Mouse (Mus musculus) T-helper 2 cell (primary cell): ENCODE results near the gene Prokr2.
"Not testable (repeated sequence)": the region's sequence is repeated elsewhere in the genome, so short reads cannot be mapped to it uniquely, and the experiment has no call there.

ENCODE experiments used
- in situ Hi-C: fragments of 300-600 bp; cut with MboI, MseI; formaldehyde crosslinking; loops from one replicate; pipeline ENCODE4 v1.15.1; 2025; ENCODE audit warnings: high pct_unique_total_duplicates

Gene Prokr2

GRCm38 (mm10) chr2:132341293-132341692, 44.0 kb downstream of the Prokr2 start:
- in situ Hi-C loops = no loop called here

DNA sequence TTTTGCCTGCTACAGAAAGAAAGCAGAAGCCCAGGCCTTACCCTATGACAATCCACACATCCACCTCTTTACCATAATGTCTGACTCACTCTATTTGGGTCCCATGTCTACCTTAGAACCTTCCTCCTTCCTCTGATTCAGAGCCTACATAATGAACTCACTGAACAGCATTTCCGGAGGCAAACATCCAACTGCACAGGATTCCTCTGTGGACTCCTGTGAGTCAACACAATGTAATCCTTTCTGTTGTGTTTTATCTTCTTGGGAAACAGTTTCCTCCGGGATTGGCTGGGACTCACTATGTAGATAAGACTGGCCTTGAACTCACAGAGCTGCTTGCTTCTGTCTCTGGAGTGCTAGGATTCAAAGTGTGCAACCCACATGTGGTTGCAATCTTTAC, 44.9 kb downstream of the Prokr2 start:
- in situ Hi-C loops = no loop called here

- in situ Hi-C loops = no loop called here
Measured at GRCm38 (mm10) chr2:132337202-132337601, 48.0 kb downstream of the Prokr2 start.

GRCm38 (mm10) chr2:132323541-132323940, 61.7 kb downstream of the Prokr2 start:
- in situ Hi-C loops = loop anchor here (5.0 kb wide), 1 partner anchor 179 kb away; no protein-coding TSS in a partner anchor

GRCm38 (mm10) chr2:132320516-132320915, 64.7 kb downstream of the Prokr2 start:
- in situ Hi-C loops = loop anchor here (5.0 kb wide), 1 partner anchor 182 kb away; no protein-coding TSS in a partner anchor

DNA sequence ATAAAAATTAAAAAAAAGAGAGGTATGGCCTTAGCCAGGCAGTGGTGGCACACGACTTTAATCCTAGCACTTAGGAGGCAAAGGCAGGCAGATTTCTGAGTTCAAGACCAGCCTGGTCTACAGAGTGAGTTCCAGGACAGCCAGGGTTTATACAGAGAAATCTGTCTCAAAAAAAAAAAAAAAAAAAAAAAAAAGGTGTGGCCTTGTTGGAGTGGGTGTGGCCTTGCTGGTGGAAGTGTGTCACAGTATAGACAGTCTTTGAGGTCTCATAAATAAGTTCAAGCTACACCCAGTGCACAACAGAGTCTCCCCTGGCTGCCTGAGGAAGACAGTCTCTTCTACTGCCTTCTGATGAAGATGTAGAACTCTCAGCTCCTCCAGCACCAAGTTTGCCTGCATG, 68.1 kb downstream of the Prokr2 start:
- in situ Hi-C loops = no loop called here

DNA sequence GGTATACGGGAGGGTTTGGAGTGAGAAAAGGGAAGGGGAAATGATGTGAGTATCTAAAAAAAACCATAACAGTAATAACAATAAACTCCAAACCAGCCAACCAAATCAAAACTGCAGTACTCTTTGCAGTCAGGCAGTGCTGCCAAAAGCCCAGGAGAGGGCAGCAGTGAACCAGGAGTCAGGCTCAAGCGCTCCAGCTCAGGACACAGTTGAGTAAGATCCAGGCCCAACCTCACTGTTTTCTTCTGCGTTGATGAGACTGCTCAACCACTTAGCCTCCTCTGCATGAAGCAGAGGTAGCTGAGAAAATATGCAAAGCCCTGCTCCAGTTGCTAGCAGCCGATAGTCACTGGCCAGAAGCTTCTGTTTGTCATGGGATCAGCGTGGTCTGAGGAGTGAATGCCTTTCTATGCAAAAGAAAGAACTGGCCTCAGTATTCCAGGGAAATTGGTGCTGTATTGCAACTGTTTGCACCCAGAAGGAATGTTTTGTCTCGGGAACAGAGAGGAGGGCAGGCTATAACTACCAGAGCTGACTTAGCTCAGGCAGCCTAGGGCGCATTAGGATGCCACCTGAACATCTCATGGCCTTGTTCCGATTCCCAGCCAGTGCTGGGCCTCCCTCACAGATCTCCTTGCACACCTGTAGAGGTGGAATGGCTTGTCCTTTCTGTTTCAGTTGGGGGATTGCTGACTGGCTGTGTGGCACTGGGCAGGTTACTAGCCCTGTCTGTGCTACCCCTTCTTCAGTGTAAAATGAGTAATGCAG, 69.0 kb downstream of the Prokr2 start:
- in situ Hi-C loops = no loop called here

DNA sequence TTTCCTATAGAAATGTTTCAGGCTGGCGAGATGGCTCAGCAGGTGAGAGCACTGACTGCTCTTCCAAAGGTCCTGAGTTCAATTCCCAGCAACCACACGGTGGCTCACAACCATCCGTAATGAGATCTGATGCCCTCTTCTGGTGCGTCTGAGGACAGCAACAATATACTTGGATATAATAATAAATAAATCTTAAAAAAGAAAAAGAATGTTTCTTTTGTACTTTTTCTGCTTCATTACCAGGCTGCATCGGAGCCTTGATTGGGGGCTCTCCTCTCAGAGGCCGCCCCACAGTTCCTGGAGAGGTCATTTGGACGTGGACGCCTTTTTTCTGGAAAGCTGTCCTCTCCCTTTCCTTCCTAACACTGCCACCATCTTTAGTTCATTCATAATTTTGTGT, 71.2 kb downstream of the Prokr2 start:
- in situ Hi-C loops = not testable (repeated sequence)

- in situ Hi-C loops = no loop called here
Measured at GRCm38 (mm10) chr2:132313568-132313967, 71.7 kb downstream of the Prokr2 start.

DNA sequence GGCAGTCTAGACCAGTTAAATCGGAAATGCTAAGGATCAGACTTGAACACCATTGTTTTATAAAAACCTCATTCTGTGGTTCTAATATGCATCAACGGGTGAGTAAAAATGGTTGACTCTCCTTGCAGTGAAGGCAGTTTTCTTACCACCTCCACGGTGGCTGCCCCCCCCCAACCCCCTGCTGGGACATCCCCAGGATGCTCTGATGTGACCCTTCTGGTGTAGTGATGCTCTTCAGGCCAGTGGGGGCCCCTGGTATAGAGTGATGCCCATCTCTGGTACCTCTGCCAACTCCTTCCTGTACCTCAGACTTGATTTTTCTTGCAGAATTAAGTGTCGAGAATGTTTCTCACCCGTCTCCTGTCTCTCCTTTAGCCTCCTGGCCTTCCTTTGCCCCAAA, 72.6 kb downstream of the Prokr2 start:
- in situ Hi-C loops = no loop called here

DNA sequence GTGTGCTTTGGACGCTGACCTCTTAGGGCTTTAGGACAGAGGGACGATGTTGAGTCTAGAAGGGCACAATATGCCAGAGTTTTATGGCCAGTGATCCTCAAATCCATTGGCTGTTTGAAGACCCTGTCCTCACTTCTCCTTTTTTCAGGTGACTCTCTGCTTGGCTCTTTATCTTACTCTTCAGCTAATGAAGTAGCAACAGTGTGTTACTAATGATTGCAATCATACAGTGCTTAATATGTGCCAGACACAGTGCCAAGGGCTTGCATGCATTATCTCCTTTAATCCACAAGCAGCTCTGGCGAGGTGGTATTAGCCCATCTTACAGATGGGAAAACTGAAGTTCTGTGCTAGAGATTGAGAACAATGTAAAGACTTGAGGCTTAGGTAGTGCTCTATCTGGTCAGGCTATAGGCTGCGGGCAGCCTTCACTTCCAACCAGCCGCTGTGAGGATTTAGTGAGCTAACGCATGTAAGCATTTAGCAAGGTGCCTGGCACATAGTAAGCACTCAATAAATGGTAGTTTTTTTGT, 75.8 kb downstream of the Prokr2 start:
- in situ Hi-C loops = no loop called here

DNA sequence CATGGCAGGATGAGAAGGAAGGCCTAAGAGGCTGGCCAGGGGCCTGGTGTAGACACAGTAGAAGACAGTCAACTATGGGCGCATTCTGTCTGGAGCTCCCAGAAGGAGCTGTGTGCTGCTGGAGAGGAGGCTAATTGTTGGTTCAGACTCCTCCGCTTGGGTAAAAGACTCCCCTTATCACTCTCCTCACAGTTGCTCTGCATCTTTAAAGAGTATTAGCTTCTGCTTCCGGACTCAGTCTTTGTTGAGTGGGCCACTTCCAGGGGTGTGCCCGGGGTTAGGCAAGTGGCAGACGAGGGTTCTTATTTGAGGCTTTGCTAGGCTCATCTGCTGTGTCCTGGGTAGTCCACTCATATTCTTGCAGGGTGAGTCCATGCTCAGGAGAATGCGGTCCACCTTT, 76.4 kb downstream of the Prokr2 start:
- in situ Hi-C loops = no loop called here

GRCm38 (mm10) chr2:132307213-132307843, 77.9 kb downstream of the Prokr2 start:
- in situ Hi-C loops = no loop called here

DNA sequence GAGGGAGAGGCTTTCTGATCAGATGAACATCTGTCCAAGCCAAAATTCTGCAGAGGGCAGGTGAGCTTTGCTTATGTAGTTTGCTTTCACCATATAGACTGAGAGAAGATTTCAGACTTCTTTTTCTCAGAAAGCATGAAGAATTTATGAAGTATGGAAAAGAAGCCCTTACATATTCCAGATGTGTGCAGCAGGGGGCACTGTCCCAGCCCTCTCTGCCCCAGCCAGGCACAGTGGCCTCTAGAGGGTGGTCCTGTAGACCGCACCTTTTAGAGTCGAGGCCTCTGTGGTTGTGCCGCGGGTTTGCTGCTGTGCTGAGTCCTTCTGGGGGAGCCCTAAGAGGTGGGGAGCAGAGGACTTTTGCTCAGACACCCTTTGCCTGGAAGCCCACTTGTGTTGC, 79.3 kb downstream of the Prokr2 start:
- in situ Hi-C loops = no loop called here

- in situ Hi-C loops = no loop called here
Measured at GRCm38 (mm10) chr2:132305165-132305564, 80.1 kb downstream of the Prokr2 start.

- in situ Hi-C loops = no loop called here
Measured at GRCm38 (mm10) chr2:132301436-132301835, 83.8 kb downstream of the Prokr2 start.

- in situ Hi-C loops = no loop called here
Measured at GRCm38 (mm10) chr2:132298250-132298649, 87.0 kb downstream of the Prokr2 start.

DNA sequence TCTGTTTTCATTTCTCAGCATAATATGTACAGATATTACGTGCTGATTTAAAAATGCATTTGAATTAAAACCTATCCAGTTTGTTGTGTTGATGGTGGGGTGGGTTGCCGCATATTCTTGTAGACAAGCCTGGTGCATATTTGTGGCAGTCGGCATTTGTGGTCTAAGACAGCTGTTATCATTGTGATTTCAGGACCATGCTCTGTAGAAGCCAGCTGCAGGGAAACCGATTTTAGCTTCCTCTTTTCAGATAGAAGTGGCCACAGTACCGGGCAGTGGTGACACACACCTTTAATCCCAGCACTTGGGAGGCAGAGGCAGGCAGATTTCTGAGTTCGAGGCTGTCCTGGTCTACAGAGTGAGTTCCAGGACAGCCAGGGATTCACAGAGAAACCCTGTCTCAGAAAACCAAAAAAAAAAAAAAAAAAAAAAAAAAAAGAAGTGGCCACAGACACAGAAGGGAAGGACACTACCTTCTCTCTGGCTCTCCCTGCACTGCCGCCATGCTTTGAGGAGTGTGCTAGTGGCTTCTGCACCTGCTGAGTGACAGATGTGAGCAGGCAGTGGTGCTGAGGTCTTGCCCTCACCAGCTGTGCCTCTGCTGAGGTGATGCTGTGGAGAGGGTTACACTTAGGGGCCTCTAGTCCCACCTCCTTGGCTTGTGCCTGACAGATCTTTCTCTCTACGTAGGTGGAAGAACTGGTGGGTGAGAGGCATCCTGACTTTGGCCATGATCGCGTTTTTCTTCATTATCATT, 91.4 kb downstream of the Prokr2 start:
- in situ Hi-C loops = no loop called here

- in situ Hi-C loops = no loop called here
Measured at GRCm38 (mm10) chr2:132292083-132292482, 93.2 kb downstream of the Prokr2 start.

- in situ Hi-C loops = no loop called here
Measured at GRCm38 (mm10) chr2:132291265-132291664, 94.0 kb downstream of the Prokr2 start.

- in situ Hi-C loops = no loop called here
Measured at GRCm38 (mm10) chr2:132290808-132291207, 94.4 kb downstream of the Prokr2 start.

DNA sequence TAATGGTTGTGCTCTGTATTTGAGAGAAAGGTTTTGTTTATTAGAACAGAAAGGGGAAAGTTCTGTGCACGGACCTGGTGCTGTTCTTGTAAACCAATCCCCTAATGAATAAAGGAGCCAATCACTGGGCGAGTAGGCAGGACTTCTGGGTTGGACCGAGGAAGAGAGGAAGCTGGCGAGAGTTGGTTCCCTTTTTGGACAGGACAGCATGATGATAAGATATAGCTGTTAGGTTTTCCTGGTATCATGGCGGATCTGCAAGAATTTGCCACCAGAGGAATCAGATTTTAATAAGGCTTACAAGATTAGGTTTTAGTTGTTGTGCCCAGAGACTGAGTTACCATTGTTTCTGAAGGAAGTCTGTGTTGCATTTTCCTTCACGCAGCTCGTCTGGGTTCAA, 96.0 kb downstream of the Prokr2 start:
- in situ Hi-C loops = not testable (repeated sequence)
